Mouse (Mus musculus) naive thymus-derived CD4-positive, alpha-beta T cell, adult 2 months (primary cell): ENCODE measurements around the gene Ptx4.

Experiments used
- DNase-seq: peaks from one replicate; pipeline ENCODE4 v3.0.0-alpha.2; 2011; ENCODE audit warnings: low read depth

Ptx4 gene

DNA sequence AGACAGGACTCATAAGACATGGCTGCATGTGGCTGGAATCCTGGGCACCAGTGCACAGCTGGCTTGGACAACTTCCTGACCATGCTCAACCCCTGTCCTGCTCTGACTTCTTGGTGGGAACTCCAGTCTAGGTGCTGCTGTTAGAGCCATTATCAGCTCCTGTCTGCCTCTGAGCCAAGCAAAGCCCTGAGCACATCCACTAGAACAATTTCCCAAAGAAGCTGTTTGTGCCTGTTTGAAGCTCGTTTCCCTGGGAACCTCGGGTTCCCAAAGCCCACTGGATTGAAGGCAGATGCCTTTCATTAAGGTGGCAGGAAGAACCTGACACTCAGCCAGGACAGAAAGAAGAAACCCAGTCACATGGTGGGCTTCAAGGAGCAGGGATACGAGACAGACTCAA, at the start of gene Ptx4:
Gene Ptx4 (plus strand): TSS at position 355 of the 400 bp plus-strand sequence.
- DNase-seq, result no peak

DNA sequence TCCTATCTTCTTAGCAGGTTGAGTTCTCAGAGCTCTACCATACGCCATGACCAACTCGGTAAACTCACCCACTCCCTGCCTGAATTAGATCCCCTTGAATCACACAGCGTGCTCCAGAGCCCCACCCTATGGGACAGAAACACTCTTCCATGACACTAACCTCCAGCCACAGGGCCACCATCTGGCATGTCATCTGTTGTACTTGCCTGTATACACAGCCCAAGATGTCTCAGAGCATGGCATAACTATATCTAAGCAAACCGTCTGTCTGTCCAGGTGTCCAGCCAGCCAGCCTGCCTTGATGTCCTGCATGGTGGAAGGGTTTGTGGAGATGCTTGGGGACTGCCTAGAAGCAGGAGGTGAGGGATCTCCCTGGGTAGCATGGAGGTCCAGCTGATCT, 43.7 kb upstream of the Ptx4 start:
- DNase-seq, result no peak

DNA sequence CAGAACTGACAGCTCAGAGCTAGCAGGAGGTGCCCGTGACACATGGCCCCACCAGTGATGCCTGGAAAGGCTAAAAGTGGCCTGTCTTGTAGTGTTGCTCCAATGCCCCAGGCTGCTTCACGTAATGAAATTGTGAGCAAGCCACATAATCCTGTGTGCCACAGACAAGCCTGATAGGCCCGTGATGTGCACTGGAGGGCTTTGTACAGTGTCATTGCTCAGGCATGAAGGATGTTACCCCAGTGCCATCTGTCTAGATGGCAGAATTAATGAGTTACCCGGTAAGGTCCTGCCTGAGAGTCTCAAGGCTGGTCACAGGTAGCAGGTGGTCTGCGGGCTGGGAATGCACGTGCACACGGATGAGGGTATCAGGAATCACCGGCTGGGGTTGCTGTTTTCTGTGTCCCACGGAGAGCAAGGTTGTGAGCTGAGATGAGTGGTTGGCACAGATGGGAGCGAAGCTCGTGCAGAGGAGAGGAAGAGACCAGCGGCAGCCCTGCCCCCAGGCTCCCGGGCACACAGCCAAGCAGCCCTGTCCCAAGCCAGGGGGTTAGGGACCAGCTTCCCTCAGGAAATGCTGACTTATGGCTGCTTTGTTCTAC, 42.7 kb upstream of the Ptx4 start:
- no peak for DNase-seq

DNA sequence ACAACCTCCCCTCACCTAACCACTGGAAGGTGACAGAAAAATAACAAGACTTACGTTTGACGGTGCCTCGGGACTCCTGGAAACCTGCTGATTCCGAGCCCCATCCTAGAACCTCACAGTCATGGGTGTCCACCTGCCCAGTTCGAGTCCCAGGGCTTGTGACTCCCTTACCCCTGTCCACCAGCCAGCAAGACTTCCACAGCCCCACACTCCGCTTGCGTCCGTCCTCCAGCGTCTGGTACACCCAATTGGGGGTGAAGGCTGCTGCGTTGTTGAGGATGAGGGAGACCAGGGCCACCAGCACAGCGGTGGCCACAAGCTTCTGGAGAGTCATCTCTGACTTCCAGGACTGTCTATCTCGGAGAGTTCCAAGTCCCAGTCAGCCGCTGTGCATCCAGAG, 40.4 kb upstream of the Ptx4 start:
- no peak for DNase-seq

DNA sequence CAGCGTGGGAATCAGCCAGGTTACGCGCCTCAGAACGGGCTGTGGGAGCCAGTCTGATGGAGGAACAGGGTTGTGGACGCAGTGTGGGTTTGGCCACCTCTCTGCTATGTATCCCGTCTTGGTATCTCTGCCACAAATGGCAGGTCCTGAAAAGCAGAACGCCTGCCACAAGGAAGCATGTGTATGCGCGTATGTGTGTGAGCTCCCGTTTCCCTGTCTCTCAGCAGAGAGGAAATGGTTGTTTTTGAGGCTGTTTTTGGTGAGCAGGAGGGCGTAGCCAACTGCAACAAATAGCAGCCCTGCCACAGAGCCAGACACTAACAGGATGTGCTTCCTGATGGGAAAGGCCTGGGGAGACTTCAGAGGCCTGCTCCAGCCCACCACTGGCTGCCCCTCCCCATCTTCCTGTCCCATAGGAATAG, 39.6 kb upstream of the Ptx4 start:
- no peak for DNase-seq

DNA sequence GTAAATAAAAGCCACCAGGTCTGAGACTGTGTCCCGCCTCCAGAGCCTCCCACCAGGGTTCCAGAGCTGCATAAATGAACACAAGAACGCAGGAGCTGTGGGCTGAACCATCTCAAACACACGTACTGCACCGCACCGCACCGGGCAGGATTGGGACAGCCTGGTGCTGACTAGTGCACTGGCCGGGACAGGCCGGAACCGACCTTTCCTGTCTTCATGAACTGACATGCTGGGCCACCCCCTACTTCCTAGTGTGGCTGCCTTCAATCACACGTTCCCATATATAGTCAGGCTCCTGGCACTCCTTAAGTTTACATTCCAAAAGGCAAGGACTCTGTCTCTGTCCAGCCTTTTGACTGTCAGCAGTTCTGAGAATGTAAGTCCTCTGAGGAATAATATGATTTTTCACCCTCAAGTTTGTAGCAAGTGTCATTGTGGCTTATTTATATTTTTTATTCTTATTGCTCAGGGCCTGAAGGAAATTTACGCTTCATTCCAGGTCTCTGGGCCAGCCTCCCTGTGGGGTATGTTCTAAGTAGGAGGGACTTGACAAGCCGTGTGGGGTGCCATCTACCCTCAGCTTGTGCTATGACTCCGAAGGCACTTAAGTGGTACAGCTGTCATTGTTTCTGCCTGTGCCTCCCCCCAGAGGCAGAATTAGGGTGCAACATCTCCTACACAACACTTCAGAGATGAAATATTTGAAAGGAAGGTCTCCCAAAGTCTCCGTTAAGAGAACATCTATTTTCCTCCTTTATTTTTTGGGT, 38.3 kb upstream of the Ptx4 start:
- no peak for DNase-seq

DNA sequence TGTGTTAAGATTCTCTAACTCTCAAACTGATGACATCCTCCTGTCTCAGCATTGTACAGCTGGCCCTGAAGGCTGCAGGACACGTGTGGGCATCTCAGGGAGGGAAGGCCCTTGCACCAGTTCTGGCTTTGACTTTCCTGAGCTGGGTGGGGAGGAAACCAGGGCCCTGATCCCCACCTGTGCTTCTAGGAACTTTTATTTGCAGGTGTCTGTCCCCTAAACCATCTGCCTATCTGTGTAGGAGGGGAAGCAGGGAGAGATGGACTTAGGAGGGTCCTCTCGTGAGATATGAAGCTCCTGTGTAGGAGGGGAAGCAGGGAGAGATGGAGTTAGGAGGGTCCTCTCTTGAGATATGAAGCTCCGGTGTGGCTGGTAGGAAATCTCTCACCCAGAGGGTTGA, 37.7 kb upstream of the Ptx4 start:
- DNase-seq, result no peak

DNA sequence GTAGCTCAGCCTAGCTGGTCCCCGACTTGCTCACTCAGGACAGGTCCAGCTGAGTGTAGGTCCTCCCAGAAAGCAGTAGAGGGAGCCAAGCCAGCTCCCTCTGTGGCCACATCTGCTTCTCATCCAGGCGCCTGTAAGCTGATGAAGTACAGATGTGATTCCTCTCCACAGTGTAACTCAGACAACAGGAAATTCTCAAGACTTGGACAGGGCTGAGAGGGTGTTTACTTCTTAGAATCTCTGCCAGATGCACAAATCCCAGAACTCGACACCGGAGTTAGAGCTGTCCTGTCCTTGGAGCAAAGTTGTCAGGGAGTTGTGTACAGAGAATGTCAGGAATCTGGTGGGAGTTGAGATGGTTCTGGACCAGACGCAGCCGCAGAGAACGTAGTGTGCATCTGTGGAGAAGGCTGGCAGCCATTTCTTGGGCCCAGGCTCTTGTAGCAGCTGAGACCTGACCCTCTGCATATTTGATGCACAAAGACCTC, 37.1 kb upstream of the Ptx4 start, which contains the start of gene Tmem204:
Gene Tmem204 (minus strand): TSS at position 148 of the 488 bp plus-strand sequence.
- no peak for DNase-seq

DNA sequence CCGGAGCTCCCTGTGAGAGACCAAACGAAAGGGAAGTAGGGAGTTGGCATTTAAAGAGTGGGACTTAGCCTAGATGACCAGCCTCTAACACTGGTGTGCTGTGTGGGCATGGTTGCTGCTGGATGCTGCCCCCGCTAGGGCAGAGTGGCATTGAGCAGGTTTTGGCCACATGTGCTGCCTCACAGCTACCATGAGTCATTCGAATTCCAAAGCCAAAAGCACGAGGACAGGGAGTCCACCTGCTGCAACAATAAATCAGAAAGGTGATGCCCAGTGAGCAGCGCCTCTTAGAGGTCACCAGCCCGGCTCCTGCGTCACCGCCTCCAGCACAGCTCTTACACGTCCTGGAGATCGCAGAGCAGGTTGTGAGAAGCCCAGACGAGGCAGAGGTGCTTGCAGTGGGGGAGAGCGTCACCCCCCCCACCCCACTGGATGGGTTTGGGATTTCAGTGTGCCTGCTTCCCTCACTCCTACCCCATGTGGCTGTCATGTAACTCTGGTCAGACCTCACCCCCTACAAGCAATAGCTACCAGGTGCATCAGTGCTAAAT, 35.6 kb upstream of the Ptx4 start:
- no peak for DNase-seq

DNA sequence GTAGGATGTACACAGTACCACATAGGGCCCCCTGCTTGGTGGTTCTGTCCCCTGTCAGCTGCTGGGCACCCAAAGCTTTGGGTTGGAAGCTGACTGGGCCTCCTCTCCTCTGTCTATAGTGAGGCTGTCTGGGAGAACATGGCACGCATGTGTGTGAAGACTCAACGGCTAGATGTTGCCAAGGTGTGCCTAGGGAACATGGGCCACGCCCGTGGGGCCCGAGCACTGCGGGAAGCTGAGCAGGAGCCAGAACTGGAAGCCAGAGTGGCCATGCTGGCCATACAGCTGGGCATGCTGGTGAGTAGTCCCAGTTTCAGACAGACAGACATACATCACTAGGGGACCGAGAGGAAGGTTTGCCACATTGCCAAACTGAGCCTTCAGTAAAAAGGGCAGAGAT, 33.8 kb upstream of the Ptx4 start:
- DNase-seq, result no peak

DNA sequence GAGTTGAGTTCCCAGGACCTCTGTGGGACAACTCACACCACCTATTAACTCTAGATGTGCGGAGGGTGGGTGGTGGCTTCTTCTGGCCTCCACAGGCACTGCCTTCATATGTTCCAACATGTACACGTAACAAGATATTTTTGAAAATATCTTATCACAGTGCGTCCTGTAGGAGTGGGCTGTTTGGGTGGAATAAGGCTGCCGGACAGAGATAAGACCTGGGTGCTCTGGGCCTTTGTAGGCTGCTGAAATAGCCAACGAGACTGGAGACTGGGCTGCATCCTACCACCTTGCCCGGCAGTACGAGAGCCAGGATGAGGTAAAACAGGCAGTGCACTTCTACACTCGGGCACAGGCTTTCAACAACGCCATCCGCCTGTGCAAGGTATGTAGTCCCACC, 31.4 kb upstream of the Ptx4 start:
- no peak for DNase-seq

DNA sequence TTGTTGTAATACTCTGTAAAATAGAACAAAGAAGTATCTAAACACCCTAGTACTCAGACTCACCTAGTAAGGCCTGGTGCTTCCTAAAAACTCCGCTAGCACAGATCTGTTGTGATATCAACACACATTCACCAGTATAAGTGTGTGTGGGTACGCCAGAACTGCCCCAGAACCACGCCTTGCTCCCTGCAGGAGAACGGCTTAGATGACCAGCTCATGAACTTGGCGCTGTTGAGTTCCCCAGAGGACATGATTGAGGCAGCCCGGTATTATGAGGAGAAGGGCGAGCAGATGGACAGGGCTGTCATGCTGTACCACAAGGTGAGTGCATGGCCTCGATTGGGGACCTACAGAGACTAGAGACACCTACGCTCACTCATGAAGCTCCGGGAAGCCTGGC, 30.1 kb upstream of the Ptx4 start:
- no peak for DNase-seq

DNA sequence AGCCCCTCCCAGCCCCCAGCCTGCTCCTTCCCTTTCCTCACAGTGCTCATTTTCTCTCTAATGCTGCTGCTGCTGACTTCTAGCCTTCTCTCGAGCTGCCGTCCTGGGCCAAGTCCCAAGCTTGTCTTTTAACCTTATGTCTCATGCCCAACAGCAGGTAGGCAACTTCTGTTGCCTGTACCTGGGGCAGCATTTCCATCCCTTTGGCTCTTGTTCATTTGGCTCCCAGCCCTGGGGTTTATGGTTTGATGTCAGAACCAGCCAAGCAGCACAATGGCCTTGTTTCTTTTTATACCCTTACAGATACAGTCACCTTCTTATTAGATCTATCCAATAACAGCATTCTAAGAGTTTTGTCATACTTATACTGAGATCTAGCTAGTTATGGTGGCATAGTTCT, 24.3 kb upstream of the Ptx4 start:
- DNase-seq, result no peak

DNA sequence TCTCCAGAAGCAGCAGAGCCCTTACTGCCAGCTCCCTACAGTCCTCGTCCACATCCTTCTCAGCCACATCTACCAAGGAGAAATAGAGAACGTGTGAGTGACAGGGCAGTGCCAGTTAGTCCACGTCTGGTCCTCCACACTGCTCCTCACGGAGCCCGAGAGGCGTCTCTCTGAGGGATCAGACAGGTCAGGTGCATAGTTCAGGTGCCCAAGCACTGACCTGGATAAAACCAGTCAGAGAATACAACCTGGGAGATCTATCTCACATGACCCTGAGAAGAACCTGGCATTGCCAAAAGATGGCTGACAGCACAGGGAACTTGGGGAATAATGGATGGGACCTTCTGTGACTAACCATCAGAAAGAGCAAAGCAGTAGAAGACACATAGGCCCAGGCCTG, 20.5 kb upstream of the Ptx4 start:
- DNase-seq, result no peak

DNA sequence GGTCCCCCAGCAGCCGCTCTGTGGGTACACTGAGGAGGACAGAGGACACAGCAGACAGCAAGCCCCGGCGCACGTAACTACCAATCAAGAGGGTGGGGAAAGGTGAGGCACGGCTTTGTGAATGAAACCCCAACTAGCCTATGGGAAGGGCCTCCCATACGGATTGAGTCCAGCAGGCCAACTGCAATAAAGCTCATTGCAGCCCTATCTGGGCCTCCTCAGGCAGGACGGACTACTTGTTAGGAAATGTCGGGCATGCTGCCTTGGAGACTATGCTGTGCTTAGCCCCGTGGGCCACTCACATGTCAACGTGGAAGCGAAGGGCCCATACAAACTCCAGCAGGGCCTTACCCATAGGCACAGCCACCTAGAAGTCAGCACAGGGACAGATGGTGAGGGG, 19.2 kb upstream of the Ptx4 start:
- no peak for DNase-seq

DNA sequence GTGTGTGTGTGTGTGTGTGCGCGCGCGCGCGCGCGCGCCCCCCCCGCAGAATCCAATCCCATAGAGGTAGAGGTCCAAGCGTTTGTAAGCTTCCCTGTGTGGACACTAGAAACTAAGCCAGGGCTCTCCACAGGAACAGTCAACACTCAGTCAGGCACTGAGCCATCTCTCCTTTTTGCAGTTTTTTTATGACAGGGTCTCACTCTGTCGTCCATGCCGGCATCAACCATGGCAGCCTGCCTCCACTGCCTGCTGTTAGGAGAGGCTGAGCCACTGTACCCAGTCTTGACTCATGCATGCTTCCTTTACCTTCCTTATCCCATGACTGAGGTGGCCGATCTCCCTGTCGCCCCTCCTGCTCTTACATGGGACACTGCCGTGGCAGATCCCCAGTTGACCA, 12.8 kb upstream of the Ptx4 start:
- no peak for DNase-seq

DNA sequence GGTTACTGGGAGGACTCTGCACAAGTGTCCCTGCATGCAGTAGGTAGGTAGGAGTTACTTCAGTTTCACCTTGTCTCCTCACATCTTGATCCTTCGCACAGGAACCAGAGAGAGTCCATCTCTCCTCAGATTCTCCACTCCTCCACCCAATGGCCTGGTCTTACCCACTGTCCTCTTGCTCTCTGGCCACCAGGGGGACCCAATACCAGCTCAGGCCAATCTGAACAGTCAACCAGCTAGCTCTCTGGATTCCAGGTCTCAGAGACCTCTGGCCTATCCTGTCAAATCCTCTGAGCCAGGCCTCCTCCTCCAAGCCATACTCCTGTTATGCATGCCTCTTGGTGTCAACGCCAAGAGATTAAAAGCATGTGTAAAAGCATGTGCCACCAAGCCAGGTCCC, 11.0 kb upstream of the Ptx4 start:
- DNase-seq, result peak; percentile 33

DNA sequence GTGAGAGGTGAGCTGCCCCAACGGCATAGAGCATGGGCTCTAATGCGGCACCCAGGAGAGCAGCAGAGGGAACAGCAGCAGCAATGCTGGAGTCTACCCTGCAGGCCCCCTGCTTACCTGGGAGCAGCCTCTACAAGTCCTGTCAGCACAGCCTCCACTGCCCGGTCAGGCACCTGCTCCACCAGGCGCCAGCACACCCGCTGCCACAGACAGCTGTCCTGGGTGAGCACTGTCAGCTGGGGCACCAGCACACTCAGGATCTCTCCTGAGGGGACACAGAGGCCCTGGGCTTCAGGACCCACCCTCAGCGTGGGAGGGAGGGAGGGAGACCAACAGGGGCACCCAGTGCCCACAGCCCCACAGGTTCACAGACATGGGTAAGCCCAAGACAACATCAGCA, 10.0 kb upstream of the Ptx4 start:
- no peak for DNase-seq

DNA sequence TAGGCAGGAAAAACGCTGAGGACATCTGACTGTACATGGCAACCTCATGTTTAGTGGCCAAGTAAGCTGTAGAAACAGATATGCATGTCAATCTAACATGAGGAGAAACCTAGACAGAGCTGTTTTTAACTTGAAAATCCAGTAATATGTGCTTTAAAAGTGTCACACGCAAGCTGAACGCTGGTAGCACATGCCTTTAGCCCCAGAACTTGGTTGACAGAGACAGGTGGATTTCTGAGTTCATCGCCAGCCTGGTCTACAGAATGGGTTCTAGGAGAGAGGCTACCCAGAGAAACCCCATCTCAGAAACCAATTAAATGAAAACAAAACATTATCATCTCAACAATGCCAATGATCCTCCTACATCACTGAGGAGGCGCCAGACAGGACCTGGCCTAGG, 9.3 kb upstream of the Ptx4 start:
- no peak for DNase-seq

DNA sequence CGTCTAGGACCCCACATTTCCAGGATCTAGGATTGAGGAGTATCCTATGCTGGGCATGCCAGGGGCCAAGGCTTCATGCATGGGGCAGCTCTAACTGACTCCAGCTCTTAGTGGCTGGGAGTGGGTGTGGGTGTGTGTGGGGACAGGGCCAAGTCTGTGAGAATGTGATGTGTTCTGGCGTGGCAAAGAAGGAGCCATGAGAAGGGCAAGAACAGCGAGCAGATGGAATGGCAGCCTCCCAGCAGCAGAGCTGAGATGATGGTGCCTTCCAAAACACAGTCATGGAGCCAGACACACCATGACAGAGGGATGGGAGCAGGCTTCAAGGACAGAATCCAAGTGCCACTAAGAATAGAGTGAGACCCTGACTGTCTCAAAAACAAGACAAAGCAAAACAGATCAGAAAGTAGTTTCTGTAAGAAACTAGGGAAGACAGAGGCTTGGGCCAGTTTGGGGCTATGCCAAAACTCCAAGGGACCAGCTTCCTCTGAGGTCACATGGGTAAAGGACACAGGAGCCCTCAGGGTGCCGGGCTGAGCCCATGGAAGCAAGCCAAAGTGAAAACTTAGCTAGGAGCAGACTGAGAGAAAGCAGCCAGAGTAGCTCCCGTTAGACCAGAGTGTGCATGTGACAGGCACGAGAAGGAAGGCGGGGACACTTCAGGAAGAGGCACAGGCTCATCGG, 8.7 kb upstream of the Ptx4 start:
- DNase-seq, result no peak

DNA sequence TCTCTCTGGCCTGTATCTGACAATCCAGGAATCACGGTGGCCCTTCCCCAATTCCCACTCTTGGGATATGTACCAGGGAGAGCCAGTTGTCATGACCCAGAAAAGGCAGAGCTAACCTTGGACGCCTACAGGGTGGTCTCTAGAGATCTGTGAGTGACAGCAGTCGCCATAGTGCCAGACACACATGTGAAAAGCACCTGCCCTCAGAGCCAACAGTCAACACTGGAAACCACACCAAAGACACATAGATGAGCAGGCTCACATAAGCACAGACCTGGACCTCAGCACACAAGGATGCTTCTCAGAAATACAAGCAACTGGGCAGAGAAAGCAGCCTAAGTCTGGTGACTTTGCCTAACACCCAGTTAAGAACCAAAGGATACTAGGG, 8.1 kb upstream of the Ptx4 start:
- DNase-seq, result no peak

DNA sequence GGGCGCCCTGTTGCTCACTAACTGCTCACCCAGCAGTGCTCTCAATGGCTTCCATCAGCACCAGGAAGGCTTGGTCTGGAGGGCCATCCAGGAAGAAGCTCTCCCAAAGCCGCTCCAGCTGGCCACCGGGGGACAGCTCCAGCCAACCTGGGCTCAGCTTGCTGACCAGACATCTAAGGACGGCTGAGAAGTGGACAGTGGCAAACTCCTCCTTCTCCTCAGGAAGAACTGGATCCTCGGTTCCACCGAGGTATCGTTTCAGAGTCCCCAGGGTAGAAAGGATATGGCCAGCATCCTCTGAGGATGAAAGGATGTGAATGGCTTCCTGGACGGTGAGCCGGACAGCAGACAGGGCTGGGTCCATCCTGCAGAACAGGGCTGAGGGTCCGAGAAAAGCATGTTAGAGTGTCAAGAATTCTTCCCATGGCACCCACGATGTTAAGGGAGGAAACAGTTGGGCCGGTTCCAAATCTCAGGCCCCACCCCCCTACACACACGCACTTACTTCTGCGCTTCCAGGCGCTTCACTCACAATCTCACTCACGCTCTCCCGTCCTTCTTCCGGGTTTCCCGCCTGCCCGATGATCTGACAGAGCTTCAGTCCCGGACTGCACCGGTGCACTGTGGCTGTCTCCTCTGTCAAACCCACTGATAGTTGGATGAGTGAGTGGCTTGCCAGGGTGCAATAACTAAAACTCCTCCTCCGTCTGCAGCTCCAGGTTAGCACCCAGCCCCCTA, 5.5 kb upstream of the Ptx4 start:
- no peak for DNase-seq
